Mouse (Mus musculus) neutrophil, adult 59 days (primary cell): Measurements from ENCODE around the gene Hist1h2ao. TPM values are rescaled to one million over a fixed set of nuclear protein-coding genes. Genes with fewer than 3 reads are reported as not detected.

Experiments used
- total RNA-seq, 2 experiments: library from RNA; stranded (reverse); gene quantifications; 1 replicate in 1 of 2; 2 replicates in 1 of 2; pipeline ENCODE4 v1.2.4; 2023

Hist1h2ao gene
- total RNA-seq: 1,000 to 10,000 TPM; 2,019 to 2,366 TPM

GRCm38 (mm10) chr13:21810073-21810472 is at the start of gene Hist1h2ao, which contains the start of gene Hist1h2bq:
TSS of gene Hist1h2ao (plus strand) at chr13:21810465.
TSS of gene Hist1h2bq (minus strand) at chr13:21810197.

GRCm38 (mm10) chr13:21779767-21780731 is 30.2 kb upstream of the Hist1h2ao start, which contains the start of gene Hist1h1b:
TSS of gene Hist1h1b (minus strand) at chr13:21780625.

GRCm38 (mm10) chr13:21783255-21783617 is 27.0 kb upstream of the Hist1h2ao start, which contains the start of gene Hist1h3i:
TSS of gene Hist1h3i (minus strand) at chr13:21783370.

GRCm38 (mm10) chr13:21786899-21787629 is 23.2 kb upstream of the Hist1h2ao start, which contains the start of the genes Hist1h2an and Hist1h2bp:
TSS of gene Hist1h2an (minus strand) at chr13:21787218.
TSS of gene Hist1h2bp (plus strand) at chr13:21787461.

GRCm38 (mm10) chr13:21811539-21811938 is 1.3 kb downstream of the Hist1h2ao start, which contains the start of gene Hist1h4m:
TSS of gene Hist1h4m (plus strand) at chr13:21811746.

GRCm38 (mm10) chr13:21831418-21832394 is 21.4 kb downstream of the Hist1h2ao start, which contains the start of gene Hist1h4n:
TSS of gene Hist1h4n (minus strand) at chr13:21832196.

GRCm38 (mm10) chr13:21833461-21833860 is 23.2 kb downstream of the Hist1h2ao start, which contains the start of the genes Hist1h2ap and Hist1h2br:
TSS of gene Hist1h2ap (minus strand) at chr13:21833507.
TSS of gene Hist1h2br (plus strand) at chr13:21833743.

Other genes with a start within 250 kb of the Hist1h2ao start
- gene Olfr1364, start 228.7 kb upstream of the Hist1h2ao start, total RNA-seq: not detected
- not detected for gene Olfr1362, start 196.4 kb upstream of the Hist1h2ao start, total RNA-seq
- not detected for gene Olfr11, start 167.9 kb upstream of the Hist1h2ao start, total RNA-seq
- gene Olfr1361, start 147.1 kb upstream of the Hist1h2ao start, total RNA-seq: not detected
- not detected for gene Olfr1360, start 133.1 kb upstream of the Hist1h2ao start, total RNA-seq
- gene Olfr1359, start 112.4 kb upstream of the Hist1h2ao start, total RNA-seq: not detected
- gene Hist1h2bl, start 94.3 kb upstream of the Hist1h2ao start, total RNA-seq: 1,000 to 10,000 TPM; 1,007 to 1,037 TPM
- 100 to 1,000 TPM; 322 to 368 TPM for gene Hist1h2ai, start 94.0 kb upstream of the Hist1h2ao start, total RNA-seq
- gene Hist1h3h, start 92.8 kb upstream of the Hist1h2ao start, total RNA-seq: 1,000 to 10,000 TPM; 1,636 to 1,682 TPM
- 100 to 1,000 TPM; 245 to 302 TPM for gene Hist1h2bm, start 88.4 kb upstream of the Hist1h2ao start, total RNA-seq
- 100 to 1,000 TPM; 162 to 165 TPM for gene Hist1h4j, start 75.4 kb upstream of the Hist1h2ao start, total RNA-seq
- 1,000 to 10,000 TPM; 2,386 to 2,430 TPM for gene Hist1h4k, start 60.0 kb upstream of the Hist1h2ao start, total RNA-seq
- gene Hist1h2ak, start 56.6 kb upstream of the Hist1h2ao start, total RNA-seq: 100 to 1,000 TPM; 426 to 441 TPM
- gene Hist1h2bn, start 56.3 kb upstream of the Hist1h2ao start, total RNA-seq: 100 to 1,000 TPM; 695 to 749 TPM
- 100 to 1,000 TPM; 583 to 676 TPM for gene Hist1h1b, start 29.8 kb upstream of the Hist1h2ao start, total RNA-seq
- gene Hist1h3i, start 27.1 kb upstream of the Hist1h2ao start, total RNA-seq: 1,000 to 10,000 TPM; 1,324 to 1,491 TPM
- gene Hist1h2an, start 23.2 kb upstream of the Hist1h2ao start, total RNA-seq: 100 to 1,000 TPM; 204 to 209 TPM
- 100 to 1,000 TPM; 485 to 544 TPM for gene Hist1h2bp, start 23.0 kb upstream of the Hist1h2ao start, total RNA-seq
- 1,000 to 10,000 TPM; 1,192 to 1,249 TPM for gene Hist1h2bq, start 268 bp upstream of the Hist1h2ao start, total RNA-seq
- gene Hist1h4m, start 1.3 kb downstream of the Hist1h2ao start, total RNA-seq: 1,000 to 10,000 TPM; 1,248 to 1,288 TPM
- gene Hist1h4n, start 21.7 kb downstream of the Hist1h2ao start, total RNA-seq: 100 to 1,000 TPM; 891 to 923 TPM
- 100 to 1,000 TPM; 561 to 647 TPM for gene Hist1h2ap, start 23.0 kb downstream of the Hist1h2ao start, total RNA-seq
- gene Hist1h2br, start 23.3 kb downstream of the Hist1h2ao start, total RNA-seq: 1,000 to 10,000 TPM; 1,178 to 1,241 TPM
- under 1 TPM; 0.69 to 0.84 TPM for gene Zfp184, start 134.6 kb downstream of the Hist1h2ao start, total RNA-seq
- gene Pom121l2, start 170.7 kb downstream of the Hist1h2ao start, total RNA-seq: not detected
- 1 to 10 TPM; 2.3 to 2.7 TPM for gene Prss16, start 199.3 kb downstream of the Hist1h2ao start, total RNA-seq
- 100 to 1,000 TPM; 377 to 380 TPM for gene Hist1h2ah, start 225.1 kb downstream of the Hist1h2ao start, total RNA-seq
- gene Hist1h2bk, start 225.4 kb downstream of the Hist1h2ao start, total RNA-seq: 1,000 to 10,000 TPM; 1,315 to 1,407 TPM
- 100 to 1,000 TPM; 483 to 504 TPM for gene Hist1h4i, start 230.9 kb downstream of the Hist1h2ao start, total RNA-seq
- 1,000 to 10,000 TPM in 1 of 2 experiments, 100 to 1,000 TPM in 1; 911 to 1,015 TPM for gene Hist1h2ag, start 232.5 kb downstream of the Hist1h2ao start, total RNA-seq
- 1,000 to 10,000 TPM in 1 of 2 experiments, 100 to 1,000 TPM in 1; 957 to 1,065 TPM for gene Hist1h2bj, start 232.7 kb downstream of the Hist1h2ao start, total RNA-seq